Mouse (Mus musculus) heart, postnatal 10 days (tissue): ENCODE measurements at regions not wholly inside any gene's neighbourhood (a gene's known extent, or its start where the extent isn't known, plus 50 kb on each side); places are given as distances from the start of the nearest gene placed in this dataset.

ENCODE experiments used
- DNase-seq, 2 experiments: peaks; one replicate each; pipeline ENCODE4 v3.0.0; 2021
- intact Hi-C: fragments of 180-260 bp; cut with DNase I; formaldehyde crosslinking; loops from one replicate; pipeline ENCODE4 v1.15.1; 2025

GRCm38 (mm10) chr6:103381930-103382329, 128.5 kb upstream of the Chl1 start:
- no peak for DNase-seq
- intact Hi-C loops = no loop called here

GRCm38 (mm10) chr6:103386591-103386990, 123.8 kb upstream of the Chl1 start:
- DNase-seq = no peak
- intact Hi-C loops = no loop called here

GRCm38 (mm10) chr6:103405961-103406360, 104.4 kb upstream of the Chl1 start:
- DNase-seq = no peak
- intact Hi-C loops = no loop called here

- intact Hi-C loops = no loop called here
- DNase-seq = no peak
Observed at GRCm38 (mm10) chr6:103414888-103415287, 95.5 kb upstream of the Chl1 start.

GRCm38 (mm10) chr6:103421013-103421933, 89.1 kb upstream of the Chl1 start:
- no peak for DNase-seq
- intact Hi-C loops = no loop called here

- DNase-seq = no peak
- intact Hi-C loops = no loop called here
Observed at GRCm38 (mm10) chr6:103430933-103431594, 79.3 kb upstream of the Chl1 start.

GRCm38 (mm10) chr6:103431595-103431957, 78.8 kb upstream of the Chl1 start:
- intact Hi-C loops = no loop called here
- DNase-seq = no peak
